Comparison of ENCODE assay signal across 24 mouse cellular contexts in the genomic region with DNA sequence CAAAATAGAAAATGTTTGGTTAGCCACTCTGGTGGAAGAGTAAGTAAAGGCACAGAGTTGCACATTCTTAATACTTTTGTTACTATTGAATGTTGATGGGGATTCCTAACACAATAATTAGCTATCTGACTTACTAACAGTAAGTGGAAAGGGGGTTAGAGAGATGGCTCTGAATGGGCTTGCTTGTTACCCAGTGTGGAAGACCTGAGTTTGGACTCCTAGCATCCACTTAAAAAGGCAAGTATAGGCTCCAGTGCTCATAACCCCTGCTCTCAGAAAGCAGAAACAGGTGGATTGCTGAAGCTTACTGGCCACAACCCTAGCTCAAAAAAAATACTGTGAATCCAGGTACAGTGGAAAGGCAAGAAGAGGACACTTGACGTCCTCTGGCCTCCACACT.
"Had no signal": no experiment of that assay in that cellular context is flagged by ENCODE, and none has a peak within 500 bp of the region (broad histone marks: within the 10 kb centered on the region; RNA-seq: fewer than 3 reads in every experiment).

No protein-coding gene starts in this region.

- H3K4me3 ChIP-seq: heart, embryonic 13.5 days; heart, embryonic 15.5 days; hindbrain, embryonic 13.5 days; hindbrain, embryonic 15.5 days; kidney, embryonic 15.5 days; limb, embryonic 13.5 days; limb, embryonic 15.5 days had no signal

- H3K27me3 ChIP-seq: heart, embryonic 13.5 days; heart, embryonic 15.5 days; hindbrain, embryonic 13.5 days; hindbrain, embryonic 15.5 days; kidney, embryonic 15.5 days; limb, embryonic 13.5 days; limb, embryonic 15.5 days had no signal

- H3K4me1 ChIP-seq: heart, embryonic 13.5 days; heart, embryonic 15.5 days; hindbrain, embryonic 13.5 days; hindbrain, embryonic 15.5 days; limb, embryonic 13.5 days; limb, embryonic 15.5 days had no signal

- ATAC-seq: forebrain, postnatal 0 days; hindbrain, postnatal 0 days; intestine, embryonic 16.5 days had no signal

- H3K4me2 ChIP-seq: heart, embryonic 11.5 days; heart, embryonic 13.5 days; heart, embryonic 15.5 days; hindbrain, embryonic 13.5 days; hindbrain, embryonic 15.5 days; kidney, embryonic 15.5 days; limb, embryonic 13.5 days; limb, embryonic 15.5 days had no signal

- H3K27ac ChIP-seq: heart, embryonic 13.5 days; heart, embryonic 15.5 days; hindbrain, embryonic 13.5 days; hindbrain, embryonic 15.5 days; hindbrain, postnatal 0 days; kidney, embryonic 15.5 days; kidney, postnatal 0 days; limb, embryonic 13.5 days; limb, embryonic 15.5 days had no signal

- H3K9ac ChIP-seq: forebrain, postnatal 0 days; heart, embryonic 13.5 days; heart, embryonic 15.5 days; hindbrain, embryonic 13.5 days; hindbrain, embryonic 15.5 days; kidney, embryonic 15.5 days; limb, embryonic 13.5 days; limb, embryonic 15.5 days; liver, embryonic 14.5 days had no signal

- DNase-seq: forebrain, postnatal 0 days; gastrocnemius, postnatal 14 days; gastrocnemius, postnatal 36 days; heart, adult 18-20 months; heart, postnatal 14 days; heart, postnatal 36 days; kidney, adult 18-20 months; kidney, adult 9 months; kidney, postnatal 14 days; layer of hippocampus, adult 9-11 months; layer of hippocampus, postnatal 36 days; left cerebral cortex, postnatal 4 days had no signal

- H3K9me3 ChIP-seq: heart, embryonic 13.5 days; heart, embryonic 15.5 days; hindbrain, embryonic 13.5 days; hindbrain, embryonic 15.5 days; kidney, embryonic 15.5 days; limb, embryonic 13.5 days; limb, embryonic 15.5 days had no signal

- H3K36me3 ChIP-seq: heart, embryonic 15.5 days; limb, embryonic 15.5 days had no signal
